Mouse (Mus musculus) E14TG2a.4 (cell line): Measurements from ENCODE around the gene Tmem179b.

Experiments used
- CTCF ChIP-seq: conservative IDR thresholded peaks from 2 replicates; pipeline ENCODE4 v1.5.1; 2014; ENCODE audit warnings: low read length
- NANOG ChIP-seq: IDR thresholded peaks from 2 replicates; pipeline ENCODE4 v1.6.1; 2014; ENCODE audit warnings: borderline replicate concordance, low read length, mixed read lengths

- no peak for TF ChIP-seq CTCF
- TF ChIP-seq NANOG = no peak
These were observed 32.9 kb downstream of the Tmem179b start, which contains the start of gene Stx5a for GRCm38 (mm10) chr19:8741243-8741869.
